Mouse (Mus musculus): Measurements from ENCODE around the gene Atp13a4. TPM values are rescaled to one million over a fixed set of nuclear protein-coding genes. Genes with fewer than 3 reads are reported as not detected.

Gene Atp13a4
- polyA plus RNA-seq, 1 experiment from 2014 or later: 0.30 TPM

DNA sequence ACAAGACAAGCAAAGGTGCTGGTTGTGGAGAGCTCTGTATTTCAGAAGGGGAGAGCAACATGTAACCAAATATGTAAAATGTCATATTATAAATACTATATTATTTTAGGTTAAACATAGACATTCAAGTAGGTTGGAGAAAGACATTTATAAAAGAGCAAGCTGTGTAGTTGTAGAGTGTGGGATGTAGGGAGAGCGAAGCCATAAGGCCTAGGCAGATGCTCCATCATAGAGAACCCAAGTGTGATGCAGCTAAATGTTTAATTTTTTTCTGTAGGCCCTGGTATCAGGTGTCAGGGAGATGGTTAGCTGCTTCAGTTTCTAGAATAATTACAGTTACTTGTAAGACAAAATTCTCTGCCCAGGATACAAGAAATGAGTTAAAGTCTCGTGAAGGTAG lies 87.8 kb downstream of the Atp13a4 start:
- H3K36me3 ChIP-seq: no peaks in the 10 kb centered on the region
- H3K4me3 ChIP-seq (replicated peaks): no peak overlapping the region
- 91% methylated on average over 2 of the region's 2 CpGs for WGBS

DNA sequence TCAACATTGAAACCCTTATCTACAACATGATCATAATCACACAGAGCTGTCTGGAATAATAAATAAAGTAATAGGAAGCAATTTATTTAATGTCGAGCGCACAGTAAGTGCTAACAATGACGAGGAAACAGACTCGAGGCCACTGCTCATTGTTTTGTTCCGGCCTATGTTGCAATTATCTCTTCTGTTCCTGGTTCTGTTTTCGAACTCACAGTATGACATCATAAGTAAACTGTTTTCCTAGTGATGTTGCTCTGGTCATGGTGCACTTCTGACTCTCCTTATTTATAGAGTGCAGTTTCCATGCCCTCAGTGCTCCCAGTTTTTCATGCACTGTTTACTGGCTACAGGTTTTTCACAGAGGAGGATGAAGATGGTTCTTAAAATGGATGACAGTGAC lies 91.4 kb downstream of the Atp13a4 start:
- no peaks in the 10 kb centered on the region for H3K27me3 ChIP-seq (replicated peaks)
- H3K9ac ChIP-seq: no peak overlapping the region
- no peak overlapping the region for H3K27ac ChIP-seq
- H3K4me3 ChIP-seq (replicated peaks): no peak overlapping the region
- no peak for ATAC-seq
- H3K4me1 ChIP-seq (replicated peaks): no peaks in the 10 kb centered on the region
- no peak overlapping the region for H3K4me2 ChIP-seq (replicated peaks)
- no peaks in the 10 kb centered on the region for H3K9me3 ChIP-seq
- 60% methylated on average over 6 of the region's 6 CpGs for WGBS
- no peaks in the 10 kb centered on the region for H3K36me3 ChIP-seq

More for the DNA sequence above, 87.8 kb downstream of the Atp13a4 start:
- Histone ChIP-seq H3K4me1 (replicated peaks) (no peaks in the 10 kb centered on the region), H3K4me2 (replicated peaks) (no peak overlapping the region), H3K9ac (no peak overlapping the region), H3K27me3 (replicated peaks) (no peaks in the 10 kb centered on the region), H3K27ac (no peak overlapping the region), H3K9me3 (no peaks in the 10 kb centered on the region)
- no peak for ATAC-seq

DNA sequence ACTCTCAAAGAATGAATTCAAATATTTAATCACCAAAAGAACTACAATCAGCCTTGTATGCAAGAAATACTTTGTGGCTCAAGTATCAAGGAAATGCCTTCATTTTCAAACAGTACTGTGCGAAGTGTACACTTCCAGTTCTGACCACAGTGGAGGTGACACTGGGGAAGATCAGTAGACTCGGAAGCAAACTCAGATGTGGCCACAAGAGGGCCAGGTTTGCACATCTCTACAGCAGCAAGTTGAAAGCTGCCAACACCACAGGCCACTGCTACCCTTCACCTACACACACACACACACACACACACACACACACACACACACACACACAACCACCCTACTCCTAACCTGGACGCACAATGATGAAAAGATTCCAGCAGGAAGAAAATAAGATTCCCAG lies 93.0 kb downstream of the Atp13a4 start:
- Histone ChIP-seq H3K9me3 (no peaks in the 10 kb centered on the region), H3K4me2 (replicated peaks) (no peak overlapping the region), H3K36me3 (no peaks in the 10 kb centered on the region), H3K4me3 (replicated peaks) (no peak overlapping the region), H3K9ac (no peak overlapping the region), H3K27me3 (replicated peaks) (no peaks in the 10 kb centered on the region), H3K4me1 (replicated peaks) (no peaks in the 10 kb centered on the region), H3K27ac (no peak overlapping the region)
- ATAC-seq: no peak
- 44% methylated on average over 3 of the region's 3 CpGs for WGBS

DNA sequence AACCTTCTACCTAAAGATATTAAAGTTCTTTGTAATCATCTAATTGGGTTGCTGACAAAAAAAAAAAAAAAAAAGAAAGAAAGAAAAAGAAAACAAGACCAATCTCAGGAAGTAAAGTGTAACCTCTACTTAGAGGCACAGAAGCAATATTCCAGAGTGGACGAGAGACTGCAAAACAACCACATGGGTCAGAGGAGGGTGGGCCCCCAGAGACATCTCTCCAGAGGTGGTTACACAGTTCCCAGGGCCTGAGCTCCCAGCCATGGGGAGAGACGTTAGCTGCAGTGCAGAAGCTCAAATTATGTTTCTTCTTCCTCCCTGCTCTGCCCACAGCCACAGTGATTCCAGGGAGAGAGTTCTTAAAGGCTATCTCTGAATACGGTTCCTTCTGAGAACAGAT lies 102.5 kb downstream of the Atp13a4 start:
- no peaks in the 10 kb centered on the region for H3K36me3 ChIP-seq
- no peak overlapping the region for H3K9ac ChIP-seq
- WGBS: 51% methylated on average over 3 of the region's 3 CpGs
- no peak overlapping the region for H3K4me3 ChIP-seq (replicated peaks)
- no peaks in the 10 kb centered on the region for H3K9me3 ChIP-seq
- H3K4me2 ChIP-seq (replicated peaks): no peak overlapping the region
- H3K4me1 ChIP-seq (replicated peaks): no peaks in the 10 kb centered on the region
- H3K27ac ChIP-seq: no peak overlapping the region
- no peak for ATAC-seq
- H3K27me3 ChIP-seq (replicated peaks): no peaks in the 10 kb centered on the region

DNA sequence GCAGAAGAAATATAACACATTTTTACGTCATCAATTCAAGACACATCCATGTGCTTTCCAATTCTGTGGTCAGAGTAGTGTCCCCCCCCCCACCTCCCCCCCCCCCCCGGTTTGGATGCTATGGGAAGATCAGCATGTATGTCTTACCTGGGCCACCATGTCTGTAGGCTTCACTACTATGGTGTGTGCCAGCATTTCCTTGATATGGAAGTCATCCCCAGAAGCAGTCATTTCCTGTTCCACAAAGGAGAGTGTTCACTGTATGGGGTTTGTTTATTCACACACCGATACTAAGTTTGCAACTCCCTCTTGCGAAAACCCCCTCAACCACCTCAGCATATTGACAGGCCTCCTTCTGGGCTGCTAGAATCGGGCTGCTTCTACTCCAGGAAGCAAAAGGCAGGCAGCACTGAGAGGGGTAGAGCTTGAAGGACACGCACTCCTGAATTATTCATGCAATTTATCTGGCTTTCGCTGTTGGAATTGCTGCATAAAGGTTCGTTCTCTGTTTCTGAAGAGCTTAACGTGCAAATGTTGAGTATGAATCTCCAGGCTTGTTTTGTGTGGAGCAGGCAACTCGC lies 103.2 kb downstream of the Atp13a4 start:
- no peaks in the 10 kb centered on the region for H3K27me3 ChIP-seq (replicated peaks)
- H3K9ac ChIP-seq: no peak overlapping the region
- no peaks in the 10 kb centered on the region for H3K36me3 ChIP-seq
- ATAC-seq: no peak
- WGBS: 64% methylated on average over 10 of the region's 10 CpGs
- H3K27ac ChIP-seq: no peak overlapping the region
- no peaks in the 10 kb centered on the region for H3K9me3 ChIP-seq
- H3K4me3 ChIP-seq (replicated peaks): no peak overlapping the region
- no peaks in the 10 kb centered on the region for H3K4me1 ChIP-seq (replicated peaks)
- H3K4me2 ChIP-seq (replicated peaks): no peak overlapping the region

GRCm38 (mm10) chr16:29438045-29438444 lies 106.6 kb downstream of the Atp13a4 start:
- WGBS: 73% methylated on average over 5 of the region's 5 CpGs
- no peak for ATAC-seq
- H3K9me3 ChIP-seq: no peaks in the 10 kb centered on the region
- H3K9ac ChIP-seq: no peak overlapping the region
- H3K36me3 ChIP-seq: no peaks in the 10 kb centered on the region
- H3K4me2 ChIP-seq (replicated peaks): no peak overlapping the region
- H3K4me1 ChIP-seq (replicated peaks): no peaks in the 10 kb centered on the region
- H3K27ac ChIP-seq: no peak overlapping the region
- H3K27me3 ChIP-seq (replicated peaks): no peaks in the 10 kb centered on the region
- H3K4me3 ChIP-seq (replicated peaks): no peak overlapping the region

- no peak overlapping the region for H3K9ac ChIP-seq
- no peaks in the 10 kb centered on the region for H3K4me1 ChIP-seq (replicated peaks)
- no peaks in the 10 kb centered on the region for H3K27me3 ChIP-seq (replicated peaks)
- 60% methylated on average over 6 of the region's 6 CpGs for WGBS
- H3K36me3 ChIP-seq: no peaks in the 10 kb centered on the region
- no peaks in the 10 kb centered on the region for H3K9me3 ChIP-seq
- no peak overlapping the region for H3K4me2 ChIP-seq (replicated peaks)
- H3K27ac ChIP-seq: no peak overlapping the region
- no peak for ATAC-seq
- H3K4me3 ChIP-seq (replicated peaks): no peak overlapping the region
Observed at GRCm38 (mm10) chr16:29435746-29436145, 108.9 kb downstream of the Atp13a4 start.

GRCm38 (mm10) chr16:29434712-29435111 lies 110.0 kb downstream of the Atp13a4 start:
- Histone ChIP-seq H3K9me3 (no peaks in the 10 kb centered on the region), H3K4me2 (replicated peaks) (no peak overlapping the region), H3K4me1 (replicated peaks) (no peaks in the 10 kb centered on the region), H3K27ac (no peak overlapping the region), H3K4me3 (replicated peaks) (no peak overlapping the region), H3K36me3 (no peaks in the 10 kb centered on the region), H3K27me3 (replicated peaks) (no peaks in the 10 kb centered on the region), H3K9ac (no peak overlapping the region)
- 17% methylated on average over 5 of the region's 5 CpGs for WGBS
- ATAC-seq: 0 out of 2 replicates have a peak, but pooled peaks have one; percentile 53

- H3K36me3 ChIP-seq: no peaks in the 10 kb centered on the region
- H3K9me3 ChIP-seq: no peaks in the 10 kb centered on the region
- no peak overlapping the region for H3K27ac ChIP-seq
- WGBS: 79% methylated on average over 6 of the region's 6 CpGs
- no peak overlapping the region for H3K9ac ChIP-seq
- no peaks in the 10 kb centered on the region for H3K27me3 ChIP-seq (replicated peaks)
- no peak overlapping the region for H3K4me2 ChIP-seq (replicated peaks)
- no peak for ATAC-seq
- H3K4me3 ChIP-seq (replicated peaks): no peak overlapping the region
- H3K4me1 ChIP-seq (replicated peaks): no peaks in the 10 kb centered on the region
Observed at GRCm38 (mm10) chr16:29414822-29415221, 129.8 kb downstream of the Atp13a4 start.

GRCm38 (mm10) chr16:29407319-29407718 lies 137.3 kb downstream of the Atp13a4 start:
- Histone ChIP-seq H3K27ac (no peak overlapping the region), H3K4me3 (replicated peaks) (no peak overlapping the region), H3K4me1 (replicated peaks) (no peaks in the 10 kb centered on the region), H3K9ac (no peak overlapping the region), H3K36me3 (no peaks in the 10 kb centered on the region), H3K9me3 (no peaks in the 10 kb centered on the region), H3K27me3 (replicated peaks) (no peaks in the 10 kb centered on the region), H3K4me2 (replicated peaks) (no peak overlapping the region)
- WGBS: 92% methylated on average over 10 of the region's 10 CpGs
- no peak for ATAC-seq

GRCm38 (mm10) chr16:29399079-29399478 lies 145.6 kb downstream of the Atp13a4 start:
- H3K4me1 ChIP-seq (replicated peaks): no peaks in the 10 kb centered on the region
- no peak overlapping the region for H3K4me3 ChIP-seq (replicated peaks)
- no peak overlapping the region for H3K9ac ChIP-seq
- H3K9me3 ChIP-seq: no peaks in the 10 kb centered on the region
- H3K27me3 ChIP-seq (replicated peaks): no peaks in the 10 kb centered on the region
- H3K36me3 ChIP-seq: no peaks in the 10 kb centered on the region
- no peak overlapping the region for H3K27ac ChIP-seq
- 75% methylated on average over 2 of the region's 2 CpGs for WGBS
- no peak overlapping the region for H3K4me2 ChIP-seq (replicated peaks)
- no peak for ATAC-seq

- ATAC-seq: no peak
- Histone ChIP-seq H3K4me1 (replicated peaks) (no peaks in the 10 kb centered on the region), H3K9ac (no peak overlapping the region), H3K36me3 (no peaks in the 10 kb centered on the region), H3K27me3 (replicated peaks) (no peaks in the 10 kb centered on the region), H3K9me3 (no peaks in the 10 kb centered on the region), H3K4me2 (replicated peaks) (no peak overlapping the region), H3K4me3 (replicated peaks) (no peak overlapping the region), H3K27ac (no peak overlapping the region)
- WGBS: 77% methylated on average over 4 of the region's 4 CpGs
Observed at GRCm38 (mm10) chr16:29384781-29385180, 159.9 kb downstream of the Atp13a4 start.

- H3K27me3 ChIP-seq (replicated peaks): no peaks in the 10 kb centered on the region
Observed at GRCm38 (mm10) chr16:29378458-29378857, 166.2 kb downstream of the Atp13a4 start, which contains the start of gene Atp13a5. Atp13a5 (minus strand) TSS chr16:29378732.

More at GRCm38 (mm10) chr16:29378458-29378857, 166.2 kb downstream of the Atp13a4 start, which contains the start of gene Atp13a5:
- no peaks in the 10 kb centered on the region for H3K4me1 ChIP-seq (replicated peaks)
- no peaks in the 10 kb centered on the region for H3K36me3 ChIP-seq
- no peak within 1 kb of the TSS for H3K9ac ChIP-seq
- H3K9me3 ChIP-seq: no peaks in the 10 kb centered on the region
- H3K27ac ChIP-seq: no peak within 1 kb of the TSS
- no peak for ATAC-seq
- H3K4me2 ChIP-seq (replicated peaks): no peak within 1 kb of the TSS
- H3K4me3 ChIP-seq (replicated peaks): no peak within 1 kb of the TSS
- 60% methylated on average over 4 of the region's 4 CpGs for WGBS

Data from intestine, embryonic 15.5 days (tissue).